Mouse (Mus musculus) layer of hippocampus, postnatal 36 days (tissue): Measurements from ENCODE around the gene Nfic. TPM values are rescaled to one million over a fixed set of nuclear protein-coding genes. Genes with fewer than 3 reads are reported as not detected.
A peak's percentile ranks its signal among the peaks of the same experiment; 100 is the strongest.

Experiments
- DNase-seq, 2 experiments: peaks; one replicate each; pipeline ENCODE4 v3.0.0; 2022
- total RNA-seq, 2 experiments: library from RNA; stranded (reverse); gene quantifications; 2 replicates each; pipeline ENCODE4 v1.2.3; 2021

Gene Nfic
- total RNA-seq: 10 to 100 TPM; 55.3 to 55.8 TPM

DNA sequence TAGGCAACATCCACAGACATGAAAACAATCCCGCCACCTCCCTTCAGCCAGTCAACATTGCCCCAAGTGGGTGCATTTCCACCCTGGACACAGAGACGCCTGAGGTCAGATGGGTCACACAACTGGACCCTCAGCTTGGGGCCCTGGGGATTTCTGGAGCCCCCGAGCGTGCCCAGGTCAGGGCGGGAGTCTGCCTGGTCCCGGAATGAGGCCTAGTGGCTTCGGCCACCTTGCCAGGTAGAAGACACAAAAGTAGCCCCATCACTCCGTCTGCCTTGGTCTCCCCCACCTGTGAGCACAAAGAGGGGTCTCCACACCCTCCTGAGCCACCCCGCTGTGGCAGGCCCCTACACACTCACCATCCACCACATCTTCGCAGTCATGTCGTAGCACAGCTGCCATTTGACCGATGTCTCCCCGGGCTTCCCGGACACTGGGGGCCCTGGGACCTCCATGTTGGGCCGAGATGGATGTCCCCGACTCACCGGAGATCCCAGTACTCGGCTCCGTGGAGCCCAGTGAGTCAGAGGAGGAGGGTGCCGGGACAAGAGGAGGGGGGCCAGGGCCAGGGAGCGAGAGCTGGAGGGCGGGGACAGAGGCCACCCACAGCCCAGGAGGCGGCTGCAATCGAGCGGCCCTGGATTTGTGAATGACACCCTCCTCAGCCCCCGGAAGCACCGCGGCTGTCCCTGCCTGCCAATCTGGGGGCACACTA lies at the start of gene Nfic:
Nfic (minus strand) TSS at position 455 of the 715 bp plus-strand sequence.
- no peak for DNase-seq

DNA sequence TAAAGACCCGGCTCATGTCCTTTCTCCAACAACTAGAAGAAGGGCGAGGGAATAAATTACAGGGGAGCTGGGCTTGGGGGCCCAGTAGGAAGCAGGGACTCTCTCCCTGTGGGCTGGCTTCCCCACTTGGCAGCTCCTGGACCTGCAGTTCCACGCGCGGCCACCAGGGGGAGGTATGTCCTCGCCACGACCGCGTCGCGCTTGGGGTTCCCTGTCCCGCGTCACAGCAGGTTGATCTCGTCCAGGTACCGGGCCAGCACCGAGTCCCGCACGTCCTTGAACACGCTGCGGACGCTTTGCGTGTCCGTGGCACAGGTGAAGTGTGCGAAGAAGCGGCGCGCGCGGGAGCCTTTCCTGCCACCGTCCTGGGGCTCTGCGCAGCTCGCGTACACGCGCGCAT lies 47.2 kb upstream of the Nfic start:
- peak; percentile 88 to 89 for DNase-seq

DNA sequence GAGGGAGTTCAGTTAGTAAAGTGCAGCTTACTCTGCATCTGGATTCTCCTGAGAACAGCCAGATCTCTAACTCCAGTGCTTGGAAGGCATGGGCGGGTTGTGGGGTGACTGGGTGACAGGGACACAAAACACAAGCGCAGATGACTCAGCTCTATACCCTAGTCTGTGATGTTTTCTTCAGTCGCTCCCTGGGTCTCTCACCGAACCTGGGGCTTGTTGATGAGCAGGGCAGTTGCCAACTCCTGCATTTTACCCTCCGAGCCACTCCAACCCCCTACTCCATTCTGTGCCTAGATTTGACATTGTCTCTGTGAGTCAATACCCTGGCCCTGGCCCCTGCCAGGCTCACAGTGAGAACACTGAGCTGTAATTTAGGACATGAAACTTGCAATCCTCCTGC lies 46.4 kb upstream of the Nfic start:
- no peak for DNase-seq

DNA sequence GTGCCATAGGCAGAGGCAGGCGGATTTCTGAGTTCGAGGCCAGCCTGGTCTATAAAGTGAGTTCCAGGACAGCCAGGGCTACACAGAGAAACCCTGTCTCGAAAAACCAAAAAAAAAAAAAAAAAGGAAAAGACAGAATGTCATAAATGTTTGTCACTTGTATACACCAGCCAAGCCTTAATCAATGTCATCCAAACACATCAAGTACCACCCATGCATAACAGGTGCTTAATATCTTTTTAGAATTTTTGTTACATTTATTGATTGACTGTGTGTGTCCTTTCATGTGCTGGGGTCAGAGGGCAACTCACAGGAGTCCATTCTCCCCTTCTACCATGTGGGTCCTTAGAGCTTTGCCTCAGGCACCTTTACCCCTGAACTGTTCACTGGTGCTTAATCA lies 44.6 kb upstream of the Nfic start, which contains the start of gene S1pr4:
S1pr4 (minus strand) TSS at position 101 of the 400 bp plus-strand sequence.
- no peak for DNase-seq

DNA sequence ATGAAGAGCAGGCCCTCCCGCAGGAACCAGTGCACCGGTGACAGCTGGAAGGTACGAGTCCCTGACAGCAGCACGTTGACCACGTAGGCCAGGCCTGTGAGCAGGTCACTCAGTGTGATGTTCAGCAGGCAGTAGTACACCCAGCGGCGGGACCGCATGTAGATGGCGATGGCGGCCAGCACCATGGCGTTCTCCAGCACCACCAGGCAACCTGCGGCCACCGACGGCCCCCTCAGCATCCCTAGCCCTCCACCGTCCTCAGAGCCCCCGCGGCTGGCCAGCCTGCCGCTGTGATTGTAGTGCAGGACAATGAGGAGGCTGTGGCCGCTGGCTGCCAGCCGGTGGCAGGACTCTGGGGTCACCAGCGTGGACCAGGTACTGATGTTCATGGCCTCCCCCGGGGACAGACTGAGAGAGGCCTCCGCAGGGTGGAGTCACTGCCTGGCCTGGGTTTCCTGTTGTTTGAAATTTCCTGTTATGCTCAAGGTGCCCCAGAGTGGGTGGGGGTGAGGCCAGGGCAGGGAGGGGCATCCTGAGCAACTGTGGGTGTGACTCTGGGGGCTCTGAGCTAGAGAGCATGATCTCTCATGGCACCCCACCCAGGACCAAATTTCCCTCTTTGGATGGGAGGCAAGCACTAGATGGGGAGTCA lies 43.9 kb upstream of the Nfic start:
- DNase-seq: no peak

DNA sequence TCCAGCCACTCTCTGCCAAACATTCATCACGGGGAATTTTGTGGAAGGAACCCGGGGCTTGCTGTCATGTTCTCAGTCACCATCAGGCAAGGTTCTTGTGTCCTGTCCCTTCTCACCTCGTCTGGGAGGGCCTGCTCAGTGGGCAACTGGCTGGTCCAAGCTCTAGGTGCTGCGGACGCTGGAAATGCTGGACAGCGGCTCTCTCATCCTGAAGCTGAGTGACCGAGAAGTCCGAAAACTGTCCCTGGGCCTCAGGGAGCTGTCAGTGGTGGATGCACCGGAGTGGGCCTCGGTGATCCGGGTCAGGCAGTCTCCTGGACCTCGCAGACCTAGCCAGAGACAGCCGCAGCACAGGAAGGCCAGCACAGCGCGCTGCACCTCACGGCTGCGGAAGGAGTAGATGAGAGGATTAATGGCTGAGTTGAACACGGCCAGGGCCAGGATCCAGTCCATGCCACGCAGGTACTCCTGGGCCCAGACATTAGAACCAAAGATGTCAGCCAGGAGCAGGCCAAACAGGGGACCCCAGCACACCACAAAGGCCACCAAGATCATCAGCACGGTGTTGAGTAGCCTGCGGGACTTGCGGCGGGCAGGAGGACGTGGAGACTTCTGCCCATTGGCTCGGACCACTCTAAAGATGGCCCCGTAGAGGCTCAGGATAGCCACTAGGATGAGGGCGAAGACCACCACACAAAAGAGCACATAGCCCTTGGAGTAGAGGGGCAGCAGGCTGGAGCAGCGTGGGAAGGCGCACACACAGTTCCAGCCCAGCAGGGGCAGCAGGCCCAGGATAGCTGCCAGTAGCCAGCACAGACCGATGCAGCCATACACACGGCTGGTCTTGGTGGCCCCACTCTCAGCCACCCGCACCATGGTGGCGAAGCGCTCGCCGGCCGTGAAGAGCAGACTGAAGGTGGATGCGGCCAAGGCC lies 43.1 kb upstream of the Nfic start:
- no peak for DNase-seq

DNA sequence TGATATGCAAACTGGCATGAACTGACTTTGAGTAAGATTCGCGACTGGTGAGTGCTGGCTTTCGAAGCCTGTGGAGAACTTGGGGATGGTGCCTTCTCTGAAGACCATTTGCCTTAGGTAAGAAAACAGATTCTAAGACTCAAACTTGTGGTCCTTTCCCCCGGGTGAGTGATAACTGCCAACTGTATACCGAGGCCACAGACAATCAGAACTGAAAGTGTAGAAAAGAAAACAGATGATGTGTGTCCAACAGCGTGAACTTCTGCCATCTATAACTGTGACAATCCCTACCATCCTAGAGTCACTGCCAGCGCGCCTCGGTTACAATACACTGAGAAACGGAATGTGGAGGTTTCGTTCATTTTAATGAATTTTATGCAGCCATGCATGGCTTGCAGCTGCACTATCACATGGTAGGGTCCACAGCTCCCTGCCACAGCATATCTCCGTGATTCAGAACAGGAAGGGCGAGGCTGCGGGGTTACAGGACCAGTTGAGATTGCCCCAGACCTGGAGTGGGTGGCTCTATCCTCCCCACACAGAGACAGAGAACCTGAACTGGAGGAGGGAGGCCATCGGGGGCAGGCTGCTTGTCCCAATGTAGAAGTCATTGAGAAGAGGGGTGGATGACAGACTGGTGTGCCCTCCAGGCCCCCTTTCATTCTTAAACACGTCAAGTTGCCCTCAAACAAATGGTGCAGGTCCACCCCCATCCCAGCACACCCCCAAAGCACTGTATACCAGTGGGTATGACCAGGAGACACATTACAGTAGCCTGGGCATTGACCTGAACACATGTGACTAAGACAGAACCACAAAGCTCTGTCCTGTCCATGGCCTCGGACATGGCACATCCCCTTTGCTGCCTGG lies 42.2 kb upstream of the Nfic start:
- DNase-seq: no peak

DNA sequence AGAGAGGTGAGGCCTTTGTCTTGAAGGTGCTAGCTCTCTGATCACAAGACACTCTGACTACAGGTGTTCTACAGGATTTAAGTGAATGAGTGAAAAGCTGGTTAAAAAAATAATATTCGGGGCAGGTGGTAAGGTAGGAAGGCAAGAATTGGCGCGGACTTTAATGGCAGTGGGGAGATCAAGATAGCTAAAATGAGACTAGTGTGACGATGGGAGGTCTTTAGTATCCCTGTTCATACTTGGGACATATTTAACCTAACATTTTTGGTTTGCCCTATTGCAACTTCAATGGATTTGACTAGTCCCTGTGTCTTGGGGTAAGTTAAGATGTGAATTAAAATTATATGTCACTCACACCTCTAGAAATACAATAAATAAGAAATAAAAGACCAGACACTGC lies 41.5 kb upstream of the Nfic start:
- DNase-seq: no peak

DNA sequence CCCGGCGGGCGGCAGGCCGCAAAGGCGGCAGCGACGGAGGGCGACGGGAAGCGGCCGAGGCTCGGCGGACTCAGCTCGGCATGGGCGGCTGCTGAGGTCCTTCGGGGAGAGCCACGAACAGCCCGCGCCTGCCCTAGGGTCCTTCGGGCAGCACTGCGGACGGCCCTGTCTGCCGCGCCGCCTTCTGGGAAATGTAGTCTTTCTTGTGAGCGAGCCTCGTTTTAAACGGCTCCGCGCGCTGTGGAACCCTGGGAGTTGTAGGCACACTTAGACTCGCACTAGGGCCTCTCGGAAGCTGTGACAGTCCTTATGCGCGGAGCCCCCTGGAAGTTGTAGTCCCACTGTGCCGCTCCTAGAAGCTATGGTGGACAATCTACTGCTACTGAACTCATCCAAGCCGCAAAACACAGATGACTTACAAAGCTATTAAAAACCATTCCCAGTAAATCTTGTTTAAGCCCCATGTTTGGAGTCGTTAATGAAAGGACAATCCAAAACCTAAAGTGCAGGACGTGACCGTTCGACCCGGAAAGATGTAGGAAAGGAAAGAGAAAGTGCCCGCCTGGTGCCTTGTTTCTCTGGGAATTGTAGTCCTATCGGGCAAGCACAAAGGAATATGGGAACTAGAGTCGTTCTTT lies 40.9 kb upstream of the Nfic start, which contains the start of gene Ncln:
Ncln (minus strand) TSS at position 129 of the 638 bp plus-strand sequence.
- peak; percentile 97 to 98 for DNase-seq

DNA sequence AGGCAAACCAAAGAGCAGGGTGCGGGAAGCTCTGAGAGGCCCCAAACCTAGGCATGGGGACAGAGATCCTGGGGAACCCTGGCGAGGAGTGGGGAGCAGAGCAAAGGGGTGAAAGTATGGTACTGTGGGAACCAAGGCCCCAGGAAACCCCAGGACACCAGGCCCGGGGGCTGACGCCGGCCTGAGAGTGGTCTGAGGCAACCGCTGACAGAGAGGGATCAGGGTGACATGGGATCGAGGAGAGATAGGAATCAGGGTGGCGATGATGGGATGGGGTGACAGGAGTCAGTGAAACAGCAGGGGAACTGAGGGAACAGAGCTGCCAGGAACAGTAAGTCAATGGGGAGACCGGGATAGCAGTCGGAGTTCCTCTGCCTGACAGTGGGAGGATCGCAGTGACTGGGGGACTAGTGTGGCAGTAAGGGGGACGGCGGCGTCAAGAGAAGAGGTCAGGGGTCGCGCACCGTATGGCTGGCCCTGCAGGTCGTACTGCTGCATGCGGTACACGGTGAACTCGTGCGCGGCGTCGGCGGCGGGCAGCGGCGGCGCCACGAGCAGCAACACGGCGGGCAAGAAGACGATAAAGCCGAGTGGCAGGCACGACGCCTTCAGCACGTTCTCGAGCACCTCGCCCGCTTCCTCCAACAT lies 40.3 kb upstream of the Nfic start:
- DNase-seq: peak in 1 of 2 experiments; percentile 55

DNA sequence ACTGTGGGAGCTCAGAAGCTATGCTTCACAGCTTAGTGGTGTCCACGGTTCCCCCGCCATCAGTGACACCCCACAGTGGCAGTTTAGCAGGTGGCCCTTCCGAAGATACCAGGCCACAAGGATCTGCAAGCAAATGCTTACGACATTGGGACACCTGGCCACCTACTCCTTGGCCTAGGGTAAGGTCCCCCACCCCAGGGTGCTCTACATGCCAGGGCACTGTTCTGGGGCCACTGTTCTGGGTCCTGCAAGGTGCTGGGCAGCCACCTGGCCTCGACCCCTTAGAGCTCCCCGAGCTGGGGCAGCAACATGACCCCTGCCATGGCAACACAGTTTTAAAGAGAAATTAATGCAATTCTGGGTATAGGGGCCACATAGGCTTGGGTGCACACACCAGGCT lies 39.7 kb upstream of the Nfic start:
- DNase-seq: no peak

DNA sequence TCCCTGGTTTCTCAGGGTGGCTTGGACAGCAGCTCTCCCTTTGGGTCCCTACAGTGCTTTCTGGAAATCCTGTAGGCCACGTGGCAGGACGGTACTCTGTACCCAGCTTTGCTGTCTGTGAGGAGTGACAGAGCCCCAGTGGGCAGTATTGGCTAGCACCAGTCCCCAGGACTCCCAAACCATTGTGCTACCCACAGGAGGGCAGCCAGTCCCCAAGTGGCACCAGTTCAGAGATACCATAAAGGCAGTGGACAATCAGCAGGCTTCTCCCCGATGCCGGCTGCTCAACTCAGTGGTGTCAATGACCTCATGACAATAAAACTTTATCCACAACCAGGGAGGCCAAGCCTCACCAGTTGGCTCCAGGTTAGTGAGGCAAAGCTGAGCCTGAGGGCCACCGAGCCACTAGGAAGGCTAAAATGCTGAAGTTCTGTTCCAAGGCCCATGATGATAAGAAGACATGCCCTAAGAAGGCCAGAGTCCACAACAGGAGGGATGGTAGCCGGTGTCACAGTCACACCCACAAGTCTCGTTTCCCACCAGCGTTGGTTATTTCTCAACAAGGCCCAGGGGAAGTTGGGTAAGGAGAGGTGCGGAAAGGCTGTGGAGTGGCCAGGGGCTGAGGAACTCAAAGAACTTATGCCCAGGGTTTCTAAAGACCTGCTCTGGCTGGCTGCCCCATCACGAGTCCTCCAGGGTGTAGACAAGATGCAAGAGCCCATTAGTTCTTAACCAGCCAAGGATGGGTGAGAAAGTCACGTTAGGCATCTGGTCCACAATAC lies 39.0 kb upstream of the Nfic start:
- no peak for DNase-seq

DNA sequence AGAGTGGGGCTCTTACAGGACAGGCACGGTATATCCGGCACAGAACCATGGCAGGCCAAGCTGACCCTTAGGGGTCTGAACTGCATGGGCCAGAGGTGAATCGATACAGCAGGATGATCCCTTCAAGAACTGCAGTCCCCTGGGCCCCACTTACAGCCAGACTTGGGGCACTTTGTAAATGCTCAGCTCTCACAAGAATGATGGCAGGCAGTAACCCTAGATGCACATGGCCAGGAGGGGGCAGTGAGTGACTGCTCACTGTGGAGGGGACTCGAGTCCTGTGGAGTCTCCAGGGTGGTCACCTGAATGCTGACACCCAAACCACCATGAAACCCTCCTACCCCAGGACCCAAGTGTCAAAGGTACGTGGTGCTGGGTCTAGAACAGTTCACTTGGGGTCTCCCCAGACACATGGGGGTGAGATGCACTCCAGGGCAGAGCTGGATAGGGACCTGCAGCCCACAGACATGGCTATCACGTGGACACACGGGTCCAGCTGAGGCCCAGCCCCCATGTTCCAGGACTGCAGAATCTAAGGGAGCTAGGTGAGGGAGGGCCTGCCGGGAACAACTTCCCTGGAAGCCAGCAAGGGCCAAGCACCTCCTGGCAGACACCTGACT lies 38.3 kb upstream of the Nfic start:
- DNase-seq: no peak

DNA sequence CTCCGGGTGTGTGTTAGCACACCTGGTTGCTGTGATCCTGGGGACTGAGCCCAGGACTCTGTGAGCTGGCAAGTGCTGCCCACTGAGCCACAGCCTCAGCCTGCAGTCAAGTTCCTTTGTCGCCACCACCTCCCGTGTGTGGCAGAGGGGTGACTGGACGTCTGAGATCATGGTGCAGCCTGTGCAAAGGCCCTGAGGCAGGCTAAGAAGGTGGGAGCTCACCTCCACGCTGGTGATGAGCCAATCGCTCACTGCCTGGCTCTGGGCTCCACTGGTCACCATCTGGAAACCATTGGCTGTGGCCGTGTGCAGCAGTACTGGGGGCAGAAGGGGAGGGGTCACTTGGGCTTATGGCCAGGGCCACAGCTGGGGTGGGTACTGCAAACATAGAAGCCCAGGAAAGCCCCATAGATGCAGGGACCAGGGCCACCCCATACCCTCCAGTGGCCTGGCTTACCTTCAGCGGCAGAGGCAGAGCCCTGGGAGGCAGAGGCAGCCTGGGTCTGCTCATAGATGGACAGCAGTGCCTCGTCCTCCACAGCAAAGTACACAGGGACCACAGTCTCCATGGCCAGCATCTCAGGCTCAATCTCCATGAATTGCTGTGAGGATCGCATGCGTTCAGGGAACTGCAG lies 37.3 kb upstream of the Nfic start:
- no peak for DNase-seq

DNA sequence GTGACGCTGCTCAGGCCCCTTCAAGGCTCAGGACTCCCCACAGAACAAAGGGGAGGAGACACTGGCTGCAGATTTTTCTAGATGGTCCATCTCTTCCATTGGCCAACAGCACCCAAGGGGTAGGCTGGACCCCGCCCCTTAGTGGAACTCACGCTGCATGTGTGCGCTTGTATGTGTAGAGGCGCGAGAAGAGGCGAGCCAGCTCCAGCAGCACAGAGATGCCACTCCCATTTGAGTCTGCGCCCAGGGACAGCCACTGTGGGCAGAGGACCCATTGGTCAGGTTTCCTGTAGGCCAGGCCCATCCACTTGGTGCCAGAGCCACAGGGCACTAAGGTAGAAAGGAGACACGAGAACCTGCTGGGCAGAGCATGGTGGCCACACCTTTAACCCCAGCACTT lies 35.6 kb upstream of the Nfic start:
- DNase-seq: no peak

DNA sequence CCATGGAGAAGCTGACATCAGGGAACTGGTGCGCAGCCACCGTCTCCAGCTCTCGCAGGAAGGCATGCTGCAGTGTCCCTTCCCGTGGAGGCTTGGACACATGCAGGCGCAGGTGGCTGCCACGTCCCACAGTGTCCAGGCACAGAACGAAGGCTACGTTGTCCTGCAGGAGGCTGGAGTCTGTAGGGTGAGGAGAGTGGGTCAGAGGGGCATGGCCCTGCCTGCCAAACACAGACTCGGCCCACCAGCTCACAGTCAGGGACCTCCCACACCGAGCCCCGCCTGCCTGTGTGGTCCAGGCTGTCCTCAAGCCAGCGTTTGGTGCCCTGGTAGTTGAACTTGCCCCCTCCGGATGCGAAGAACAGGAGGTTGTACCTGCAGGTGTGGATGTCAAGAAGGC lies 34.5 kb upstream of the Nfic start:
- no peak for DNase-seq

DNA sequence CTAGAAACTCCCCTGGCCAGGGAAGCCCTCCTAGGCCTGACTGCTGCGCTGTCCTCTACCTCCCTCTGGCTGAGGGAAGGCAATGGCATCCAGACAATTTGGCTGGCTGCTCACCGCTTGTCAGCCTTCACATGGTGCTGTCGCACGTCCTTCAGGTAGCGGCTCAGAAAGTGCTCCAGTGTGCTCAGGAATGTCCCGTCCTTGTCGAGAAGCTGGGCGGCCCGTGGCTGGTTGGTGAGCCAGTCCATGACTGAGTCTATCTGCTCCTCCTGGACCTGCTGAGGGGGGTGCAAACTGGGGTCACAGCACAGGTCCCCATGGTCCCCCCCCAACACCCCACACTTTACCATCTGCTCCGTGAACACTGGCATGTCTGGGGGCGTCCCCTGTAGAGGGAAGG lies 32.6 kb upstream of the Nfic start:
- no peak for DNase-seq

DNA sequence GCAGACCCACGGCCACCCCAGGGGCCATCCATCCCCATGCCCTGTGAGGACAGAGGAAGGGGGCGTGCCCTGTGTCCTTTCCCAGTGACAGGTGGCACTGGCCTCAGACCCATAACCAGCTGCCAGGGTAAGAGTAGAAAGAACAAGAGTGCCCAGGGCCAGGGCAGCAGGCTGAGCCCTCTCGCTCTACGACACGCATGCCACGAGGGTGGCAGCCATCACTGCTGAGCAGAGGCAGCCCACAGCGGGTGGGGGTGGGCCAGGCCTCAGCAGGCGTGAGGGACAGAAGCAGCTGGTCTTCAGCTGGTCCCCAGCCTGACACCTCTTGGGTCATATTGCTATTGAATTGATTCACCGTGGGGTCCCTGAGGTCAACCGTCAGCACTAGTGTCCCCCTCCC lies 31.1 kb upstream of the Nfic start:
- DNase-seq: no peak

DNA sequence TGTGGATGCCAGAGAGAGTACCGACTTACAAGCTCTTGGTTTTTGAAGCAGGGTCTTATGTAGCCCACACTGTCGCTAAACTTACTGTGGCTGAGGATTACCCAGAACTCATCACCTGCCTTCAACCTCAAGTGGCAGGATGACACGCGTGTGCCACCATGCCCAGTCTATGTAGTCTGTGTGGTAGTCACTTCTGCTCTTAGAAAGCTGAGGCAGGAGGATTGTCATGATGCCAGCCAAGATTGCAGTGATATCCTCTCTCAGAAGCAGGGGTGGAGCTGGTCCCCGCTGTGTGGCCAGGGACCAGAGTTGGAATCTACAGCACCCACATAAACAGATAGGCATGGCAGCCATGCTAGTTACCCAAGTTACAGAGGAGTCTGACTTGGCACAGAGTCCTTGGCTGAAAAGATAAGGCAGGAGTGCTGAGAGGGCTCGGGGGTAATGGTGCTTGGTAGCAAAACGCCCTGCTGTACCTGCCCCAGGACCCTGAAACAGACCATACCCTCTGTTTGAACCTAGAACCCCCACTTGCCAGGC lies 30.1 kb upstream of the Nfic start:
- DNase-seq: no peak
